Mouse (Mus musculus) lung, postnatal 25 days (tissue): ENCODE measurements around the gene Ush1c.

ENCODE experiments used
- DNase-seq: peaks from one replicate; pipeline ENCODE4 v3.0.0; 2022; ENCODE audit warnings: low spot score

Ush1c gene

GRCm38 (mm10) chr7:46238346-46238745 is at the start of gene Ush1c:
Ush1c (minus strand) TSS chr7:46238503.
- no peak for DNase-seq

- no peak for DNase-seq
Observed at GRCm38 (mm10) chr7:46287051-46287450, 48.7 kb upstream of the Ush1c start.

GRCm38 (mm10) chr7:46286391-46286790 is 48.1 kb upstream of the Ush1c start:
- no peak for DNase-seq

- no peak for DNase-seq
Observed at GRCm38 (mm10) chr7:46285161-46285839, 47.0 kb upstream of the Ush1c start.

- DNase-seq = peak; percentile 5
Observed at GRCm38 (mm10) chr7:46283681-46284080, 45.4 kb upstream of the Ush1c start.

GRCm38 (mm10) chr7:46282276-46282675 is 44.0 kb upstream of the Ush1c start:
- DNase-seq = no peak

- no peak for DNase-seq
Observed at GRCm38 (mm10) chr7:46280896-46281295, 42.6 kb upstream of the Ush1c start.

- peak; percentile 21 for DNase-seq
Observed at GRCm38 (mm10) chr7:46279946-46280345, 41.6 kb upstream of the Ush1c start.

- DNase-seq = no peak
Observed at GRCm38 (mm10) chr7:46276156-46276555, 37.9 kb upstream of the Ush1c start.

GRCm38 (mm10) chr7:46251841-46252240 is 13.5 kb upstream of the Ush1c start:
- DNase-seq = no peak

- no peak for DNase-seq
Observed at GRCm38 (mm10) chr7:46247606-46248005, 9.3 kb upstream of the Ush1c start.

GRCm38 (mm10) chr7:46246876-46247275 is 8.6 kb upstream of the Ush1c start:
- no peak for DNase-seq

GRCm38 (mm10) chr7:46240696-46241095 is 2.4 kb upstream of the Ush1c start, which contains the start of gene Otog:
Otog (plus strand) TSS chr7:46240987.
- DNase-seq = no peak

GRCm38 (mm10) chr7:46240091-46240490 is 1.8 kb upstream of the Ush1c start:
- no peak for DNase-seq

- DNase-seq = no peak
Observed at GRCm38 (mm10) chr7:46237192-46237591, 1.1 kb downstream of the Ush1c start.

GRCm38 (mm10) chr7:46236363-46236762 is 1.9 kb downstream of the Ush1c start:
- no peak for DNase-seq

- no peak for DNase-seq
Observed at GRCm38 (mm10) chr7:46235948-46236347, 2.4 kb downstream of the Ush1c start.

- no peak for DNase-seq
Observed at GRCm38 (mm10) chr7:46226936-46227335, 11.4 kb downstream of the Ush1c start.

GRCm38 (mm10) chr7:46226253-46226652 is 12.1 kb downstream of the Ush1c start:
- peak; percentile 21 for DNase-seq

- no peak for DNase-seq
Observed at GRCm38 (mm10) chr7:46220591-46221129, 17.6 kb downstream of the Ush1c start.

- no peak for DNase-seq
Observed at GRCm38 (mm10) chr7:46218415-46218814, 19.9 kb downstream of the Ush1c start.

GRCm38 (mm10) chr7:46216481-46216880 is 21.8 kb downstream of the Ush1c start:
- DNase-seq = no peak

GRCm38 (mm10) chr7:46210276-46210675 is 28.0 kb downstream of the Ush1c start:
- no peak for DNase-seq

GRCm38 (mm10) chr7:46208131-46208530 is 30.2 kb downstream of the Ush1c start:
- no peak for DNase-seq
